Comparison of ENCODE assay signal across 8 mouse cellular contexts in genomic region chr3:87816646-87817093, GRCm38 (mm10). TPM values are rescaled to one million over a fixed set of nuclear protein-coding genes. Genes with fewer than 3 reads are reported as not detected.
DNase-seq lines count a peak whose midpoint lies in the region; ATAC-seq lines count a peak whose summit lies in the region.

No protein-coding gene starts in this region.

- H3K36me3 ChIP-seq in heart, embryonic 13.5 days: no peaks in the 10 kb centered on the region
- no peaks in the 10 kb centered on the region for H3K36me3 ChIP-seq in kidney, embryonic 16.5 days (ENCODE audit: insufficient read depth, low read length)
- no peaks in the 10 kb centered on the region for H3K36me3 ChIP-seq in stomach, embryonic 15.5 days

- peak; percentile 89 for ATAC-seq in CD4-positive, CD25-positive, alpha-beta regulatory T cell, adult 4 months
- ATAC-seq in erythroid progenitor cell, adult 5-6 weeks (replicated peaks; ENCODE audit: low FRiP score, poor library complexity, severe bottlenecking): peak; percentile 58
- no peak for ATAC-seq in heart, embryonic 13.5 days (ENCODE audit: extremely low read depth, insufficient number of reproducible peaks, low FRiP score, low TSS enrichment)
- peak; percentile 50; the same call in 1 of the 2 replicates for ATAC-seq in kidney, embryonic 16.5 days (ENCODE audit: low FRiP score, low TSS enrichment)
- no peak; the same call in 1 of the 2 replicates for ATAC-seq in stomach, embryonic 15.5 days (ENCODE audit: insufficient read depth, low FRiP score, low read depth)

- peak; percentile 87 for DNase-seq in brain, adult 2 months (ENCODE audit: low read depth, low spot score)
- peak; percentile 67 for DNase-seq in liver
- peak; percentile 66 to 69 for DNase-seq in natural killer cell, adult 2 months (ENCODE audit: low spot score in 2 of 2)

- peaks cover 88% of the 10 kb centered on the region for H3K27me3 ChIP-seq in heart, embryonic 13.5 days (replicated peaks)
- peaks cover 15% of the 10 kb centered on the region; the same call in 1 of the 2 replicates for H3K27me3 ChIP-seq in kidney, embryonic 16.5 days (ENCODE audit: insufficient read depth, low read length)
- peaks cover 15% of the 10 kb centered on the region for H3K27me3 ChIP-seq in stomach, embryonic 15.5 days (replicated peaks)

- no peak overlapping the region for H3K27ac ChIP-seq in heart, embryonic 13.5 days (replicated peaks)
- H3K27ac ChIP-seq in kidney, embryonic 16.5 days (ENCODE audit: low read length): no peak overlapping the region
- no peak overlapping the region for H3K27ac ChIP-seq in stomach, embryonic 15.5 days

- 6% methylated on average over 12 of the region's 12 CpGs for WGBS in heart, embryonic 13.5 days
- WGBS in kidney, embryonic 16.5 days: 5% methylated on average over 12 of the region's 12 CpGs
- WGBS in stomach, embryonic 15.5 days: 7% methylated on average over 12 of the region's 12 CpGs

- H3K4me3 ChIP-seq in heart, embryonic 13.5 days: no peak overlapping the region
- no peak overlapping the region for H3K4me3 ChIP-seq in kidney, embryonic 16.5 days (ENCODE audit: low read length)
- no peak overlapping the region for H3K4me3 ChIP-seq in stomach, embryonic 15.5 days (replicated peaks)

- H3K4me1 ChIP-seq in heart, embryonic 13.5 days: peaks cover 5% of the 10 kb centered on the region
- peaks cover 18% of the 10 kb centered on the region for H3K4me1 ChIP-seq in kidney, embryonic 16.5 days (ENCODE audit: insufficient read depth, low read length)
- H3K4me1 ChIP-seq in stomach, embryonic 15.5 days: peaks cover 6% of the 10 kb centered on the region; the same call in 1 of the 2 replicates

- H3K9me3 ChIP-seq in heart, embryonic 13.5 days: no peaks in the 10 kb centered on the region
- H3K9me3 ChIP-seq in kidney, embryonic 16.5 days (ENCODE audit: low read length): no peaks in the 10 kb centered on the region
- H3K9me3 ChIP-seq in stomach, embryonic 15.5 days: no peaks in the 10 kb centered on the region

- H3K4me2 ChIP-seq in heart, embryonic 13.5 days: peak overlapping the region; percentile 38
- no peak overlapping the region for H3K4me2 ChIP-seq in kidney, embryonic 16.5 days (replicated peaks; ENCODE audit: low read depth, low read length)
- peak overlapping the region; percentile 34; the same call in 1 of the 2 replicates for H3K4me2 ChIP-seq in stomach, embryonic 15.5 days

- H3K9ac ChIP-seq in heart, embryonic 13.5 days: peak overlapping the region; percentile 45; the same call in 1 of the 2 replicates
- H3K9ac ChIP-seq in kidney, embryonic 16.5 days (replicated peaks; ENCODE audit: low read length): 0 out of 2 replicates have a peak overlapping the region, but pooled peaks have one; percentile 19
- H3K9ac ChIP-seq in stomach, embryonic 15.5 days: no peak overlapping the region

RNA-seq across cellular contexts. Expression of gene Pear1, which starts 7.4 kb away (rescaled TPM):
- 10 to 100 TPM; 57.3 to 93.7 TPM for polyA plus RNA-seq in CD4-positive, CD25-positive, alpha-beta regulatory T cell, adult 4 months (2017; shearing (Covaris generic))
- total RNA-seq in erythroid progenitor cell, adult 5-6 weeks (2015; ENCODE audit: low replicate concordance): 1.3 TPM in 1 of 2 replicates, not detected in the other
- total RNA-seq in erythroid progenitor cell, adult 5-6 weeks (2017; ENCODE audit: low replicate concordance): 0.98 and 1.0 TPM in 2 replicates
- 17.1 and 18.1 TPM in 2 replicates for polyA plus RNA-seq in heart, embryonic 13.5 days (2015; fragmentation: Nextera tagmentation; extraction: Ambion mirVana)
- 60.2 and 62.9 TPM in 2 replicates for polyA plus RNA-seq in kidney, embryonic 16.5 days (2015; fragmentation: Nextera tagmentation; extraction: Ambion mirVana)
- polyA plus RNA-seq in stomach, embryonic 15.5 days (2015; fragmentation: Nextera tagmentation; extraction: Ambion mirVana): 23.4 and 25.4 TPM in 2 replicates

RNA-seq across cellular contexts. Expression of gene Insrr, which starts 19.9 kb away (rescaled TPM):
- 1 to 10 TPM in 1 of 2 experiments, under 1 TPM in 1; 0.17 to 1.6 TPM for polyA plus RNA-seq in CD4-positive, CD25-positive, alpha-beta regulatory T cell, adult 4 months (2017; shearing (Covaris generic))
- total RNA-seq in erythroid progenitor cell, adult 5-6 weeks (2015; ENCODE audit: low replicate concordance): not detected in 2 replicates
- total RNA-seq in erythroid progenitor cell, adult 5-6 weeks (2017; ENCODE audit: low replicate concordance): not detected in 2 replicates
- polyA plus RNA-seq in heart, embryonic 13.5 days (2015; fragmentation: Nextera tagmentation; extraction: Ambion mirVana): 0.06 and 0.08 TPM in 2 replicates
- 2.7 and 2.8 TPM in 2 replicates for polyA plus RNA-seq in kidney, embryonic 16.5 days (2015; fragmentation: Nextera tagmentation; extraction: Ambion mirVana)
- 0.59 and 0.89 TPM in 2 replicates for polyA plus RNA-seq in stomach, embryonic 15.5 days (2015; fragmentation: Nextera tagmentation; extraction: Ambion mirVana)

RNA-seq across cellular contexts. Expression of gene Ntrk1, which starts 21.7 kb away (rescaled TPM):
- polyA plus RNA-seq in CD4-positive, CD25-positive, alpha-beta regulatory T cell, adult 4 months (2017; shearing (Covaris generic)): not detected
- total RNA-seq in erythroid progenitor cell, adult 5-6 weeks (2015; ENCODE audit: low replicate concordance): not detected in 2 replicates
- not detected in 2 replicates for total RNA-seq in erythroid progenitor cell, adult 5-6 weeks (2017; ENCODE audit: low replicate concordance)
- polyA plus RNA-seq in heart, embryonic 13.5 days (2015; fragmentation: Nextera tagmentation; extraction: Ambion mirVana): 0.66 and 1.5 TPM in 2 replicates
- polyA plus RNA-seq in kidney, embryonic 16.5 days (2015; fragmentation: Nextera tagmentation; extraction: Ambion mirVana): 6.1 and 6.4 TPM in 2 replicates
- polyA plus RNA-seq in stomach, embryonic 15.5 days (2015; fragmentation: Nextera tagmentation; extraction: Ambion mirVana): 1.9 and 2.2 TPM in 2 replicates

RNA-seq across cellular contexts. Expression of gene Sh2d2a, which starts 29.9 kb away (rescaled TPM):
- 100 to 1,000 TPM; 213 to 324 TPM for polyA plus RNA-seq in CD4-positive, CD25-positive, alpha-beta regulatory T cell, adult 4 months (2017; shearing (Covaris generic))
- total RNA-seq in erythroid progenitor cell, adult 5-6 weeks (2015; ENCODE audit: low replicate concordance): 1.3 and 1.4 TPM in 2 replicates
- total RNA-seq in erythroid progenitor cell, adult 5-6 weeks (2017; ENCODE audit: low replicate concordance): 0.51 and 0.83 TPM in 2 replicates
- 0.04 and 0.17 TPM in 2 replicates for polyA plus RNA-seq in heart, embryonic 13.5 days (2015; fragmentation: Nextera tagmentation; extraction: Ambion mirVana)
- polyA plus RNA-seq in kidney, embryonic 16.5 days (2015; fragmentation: Nextera tagmentation; extraction: Ambion mirVana): 0.09 TPM in 1 of 2 replicates, not detected in the other
- 0.21 and 0.30 TPM in 2 replicates for polyA plus RNA-seq in stomach, embryonic 15.5 days (2015; fragmentation: Nextera tagmentation; extraction: Ambion mirVana)

Comparison
In these comparisons a context has a peak if more than half of its experiments do, and no peak if none do; other contexts are left out.
1. ATAC-seq: peak in CD4-positive, CD25-positive, alpha-beta regulatory T cell, adult 4 months (single experiment), erythroid progenitor cell, adult 5-6 weeks (single experiment) and kidney, embryonic 16.5 days (single experiment); none in heart, embryonic 13.5 days (single experiment) and stomach, embryonic 15.5 days (single experiment).
2. Peak in every context shown above with its lines, with median percentiles within 50 percentile points of each other: DNase-seq.